Mouse (Mus musculus): ENCODE data around the gene Kdr. TPM values are rescaled to one million over a fixed set of nuclear protein-coding genes. Genes with fewer than 3 reads are reported as not detected.

The Kdr gene
- total RNA-seq (2021) = 1 to 10 TPM; 7.3 to 7.5 TPM

GRCm38 (mm10) chr5:75978374-75979100, at the start of gene Kdr:
TSS of gene Kdr (minus strand) at chr5:75978458.
- DNase-seq (ENCODE audit: low spot score in 2 of 2) = peak; percentile 9 to 16
- intact Hi-C loops (cut with DNase I) = no loop called here

- DNase-seq (ENCODE audit: low spot score in 2 of 2) = no peak
- intact Hi-C loops (cut with DNase I) = loop anchor here (10.0 kb wide), 2 partner anchors 88 to 388 kb away; no protein-coding TSS in a partner anchor
Observed at GRCm38 (mm10) chr5:76026805-76027204, 48.5 kb upstream of the Kdr start.

- no peak for DNase-seq (ENCODE audit: low spot score in 2 of 2)
- intact Hi-C loops (cut with DNase I) = loop anchor here (10.0 kb wide), 2 partner anchors 89 to 389 kb away; no protein-coding TSS in a partner anchor
Observed at GRCm38 (mm10) chr5:76025996-76026665, 47.9 kb upstream of the Kdr start.

GRCm38 (mm10) chr5:76023011-76023773, 44.9 kb upstream of the Kdr start:
- no peak for DNase-seq (ENCODE audit: low spot score in 2 of 2)
- intact Hi-C loops (cut with DNase I) = loop anchor here (10.0 kb wide), 2 partner anchors 92 to 392 kb away; no protein-coding TSS in a partner anchor

GRCm38 (mm10) chr5:76022436-76022835, 44.2 kb upstream of the Kdr start:
- intact Hi-C loops (cut with DNase I) = loop anchor here (10.0 kb wide), 2 partner anchors 92 to 392 kb away; no protein-coding TSS in a partner anchor
- DNase-seq (ENCODE audit: low spot score in 2 of 2) = no peak

GRCm38 (mm10) chr5:76018321-76018720, 40.1 kb upstream of the Kdr start:
- intact Hi-C loops (cut with DNase I) = loop anchor here (10.0 kb wide), 1 partner anchor 144 kb away; no protein-coding TSS in a partner anchor

GRCm38 (mm10) chr5:76016086-76016485, 37.8 kb upstream of the Kdr start:
- intact Hi-C loops (cut with DNase I) = loop anchor here (10.0 kb wide), 1 partner anchor 141 kb away; no protein-coding TSS in a partner anchor
- no peak for DNase-seq (ENCODE audit: low spot score in 2 of 2)

More at GRCm38 (mm10) chr5:76018321-76018720, 40.1 kb upstream of the Kdr start:
- no peak for DNase-seq (ENCODE audit: low spot score in 2 of 2)

- no peak for DNase-seq (ENCODE audit: low spot score in 2 of 2)
- intact Hi-C loops (cut with DNase I) = loop anchor here (10.0 kb wide), 1 partner anchor 139 kb away; no protein-coding TSS in a partner anchor
Observed at GRCm38 (mm10) chr5:76013881-76014431, 35.7 kb upstream of the Kdr start.

GRCm38 (mm10) chr5:76006403-76006802, 28.1 kb upstream of the Kdr start:
- intact Hi-C loops (cut with DNase I) = no loop called here
- no peak for DNase-seq (ENCODE audit: low spot score in 2 of 2)

- intact Hi-C loops (cut with DNase I) = no loop called here
- DNase-seq (ENCODE audit: low spot score in 2 of 2) = no peak
Observed at GRCm38 (mm10) chr5:75990212-75990611, 12.0 kb upstream of the Kdr start.

- intact Hi-C loops (cut with DNase I) = no loop called here
- DNase-seq (ENCODE audit: low spot score in 2 of 2) = no peak
Observed at GRCm38 (mm10) chr5:75987530-75987929, 9.3 kb upstream of the Kdr start.

- DNase-seq (ENCODE audit: low spot score in 2 of 2) = no peak
- intact Hi-C loops (cut with DNase I) = no loop called here
Observed at GRCm38 (mm10) chr5:75980521-75981311, 2.5 kb upstream of the Kdr start.

- no peak for DNase-seq (ENCODE audit: low spot score in 2 of 2)
- intact Hi-C loops (cut with DNase I) = no loop called here
Observed at GRCm38 (mm10) chr5:75979108-75979507, 850 bp upstream of the Kdr start.

GRCm38 (mm10) chr5:75977441-75978373, 551 bp downstream of the Kdr start:
- DNase-seq (ENCODE audit: low spot score in 2 of 2) = peak; percentile 21 to 23
- intact Hi-C loops (cut with DNase I) = no loop called here

- DNase-seq (ENCODE audit: low spot score in 2 of 2) = no peak
- intact Hi-C loops (cut with DNase I) = no loop called here
Observed at GRCm38 (mm10) chr5:75976696-75977095, 1.6 kb downstream of the Kdr start.

- intact Hi-C loops (cut with DNase I) = no loop called here
- no peak for DNase-seq (ENCODE audit: low spot score in 2 of 2)
Observed at GRCm38 (mm10) chr5:75975398-75975797, 2.9 kb downstream of the Kdr start.

GRCm38 (mm10) chr5:75974543-75975130, 3.6 kb downstream of the Kdr start:
- no peak for DNase-seq (ENCODE audit: low spot score in 2 of 2)
- intact Hi-C loops (cut with DNase I) = no loop called here

Measured in left cerebral cortex, postnatal 36 days (tissue).